Mouse (Mus musculus) CH12.LX (cell line): ENCODE results near the gene Atxn7l1.

Experiments
- ETS1 ChIP-seq: conservative IDR thresholded peaks from 2 replicates; pipeline ENCODE4 v1.6.1; 2012; ENCODE audit warnings: low read depth, mild to moderate bottlenecking, inconsistent platforms, low read length, improper control_type of control experiment, moderate library complexity
- NRF1 ChIP-seq: IDR thresholded peaks from 2 replicates; pipeline ENCODE4 v1.6.1; 2014; ENCODE audit warnings: low read depth, mild to moderate bottlenecking, inconsistent platforms, low read length, improper control_type of control experiment, moderate library complexity
- ZC3H11A ChIP-seq: IDR thresholded peaks from 2 replicates; pipeline ENCODE4 v1.6.1; 2012; ENCODE audit warnings: low read depth, mild to moderate bottlenecking, inconsistent platforms, low read length, improper control_type of control experiment

- TF ChIP-seq NRF1, result no peak
- TF ChIP-seq ETS1, result no peak
- no peak for TF ChIP-seq ZC3H11A
Observed at GRCm38 (mm10) chr12:33197746-33198145, 50.3 kb downstream of the Atxn7l1 start.
